Mouse (Mus musculus): ENCODE measurements around the gene Mfsd14a. TPM values are rescaled to one million over a fixed set of nuclear protein-coding genes. Genes with fewer than 3 reads are reported as not detected.

Mfsd14a gene
- total and polyA plus RNA-seq, 2 experiments from 2014 or later = 49.3 to 53.4 TPM

DNA sequence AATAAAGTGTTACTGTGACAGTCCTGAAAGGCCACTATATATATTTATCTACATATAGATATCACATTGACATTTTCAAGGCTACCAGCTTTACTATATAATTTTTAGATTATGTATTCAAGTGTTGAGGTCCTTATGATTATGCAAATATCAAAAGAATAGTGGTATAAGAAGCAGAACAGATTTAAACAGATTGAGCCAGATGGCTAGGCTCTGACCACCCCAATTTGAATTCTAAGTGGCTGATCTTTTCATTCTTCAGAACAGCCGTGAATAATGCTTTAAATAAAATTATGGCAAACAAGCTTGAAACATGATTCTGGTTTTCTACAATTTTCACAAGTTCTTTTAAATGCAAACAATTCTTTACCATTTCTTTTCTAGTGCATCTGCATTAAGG lies 31.0 kb downstream of the Mfsd14a start:
- no peak for TF ChIP-seq CTCF (IDR thresholded peaks at IDR 0.05; ENCODE audit: low read depth)
- WGBS = 55% methylated on average over 1 of the region's 1 CpGs
- Histone ChIP-seq H3K9me3 (ENCODE audit: low read length) (no peaks in the 10 kb centered on the region), H3K4me1 (ENCODE audit: insufficient read depth, low read length) (no peaks in the 10 kb centered on the region), H3K4me3 (ENCODE audit: low read length) (no peak overlapping the region), H3K36me3 (ENCODE audit: insufficient read depth, low read length) (peaks cover 32% of the 10 kb centered on the region), H3K9ac (replicated peaks; ENCODE audit: low read length) (no peak overlapping the region), H3K27me3 (ENCODE audit: insufficient read depth, low read length) (no peaks in the 10 kb centered on the region), H3K27ac (no peak overlapping the region), H3K4me2 (ENCODE audit: low read depth, low read length) (no peak overlapping the region)
- ATAC-seq = no peak
- no peak for DNase-seq (ENCODE audit: low spot score)

DNA sequence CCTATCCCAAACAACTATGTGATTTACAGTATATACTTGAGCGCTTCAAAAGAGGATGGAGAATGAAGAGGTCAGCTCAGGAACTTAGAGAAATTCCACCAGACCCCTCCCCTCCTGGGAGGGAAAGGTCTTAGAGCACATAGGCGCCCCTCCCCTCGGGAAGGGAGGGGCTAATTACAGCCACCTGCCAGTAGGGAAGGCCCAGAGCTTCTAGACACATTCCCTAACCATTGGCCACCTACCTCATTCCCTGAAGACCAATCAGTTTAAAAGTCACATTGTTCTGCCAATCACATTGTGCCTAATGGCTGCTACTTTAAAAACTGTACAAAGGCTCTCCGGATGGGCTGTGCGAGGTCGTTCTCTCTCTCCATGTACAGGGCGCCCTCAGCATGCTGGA lies 39.8 kb downstream of the Mfsd14a start:
- 95% methylated on average over 7 of the region's 7 CpGs for WGBS
- Histone ChIP-seq H3K9ac (replicated peaks; ENCODE audit: low read length) (no peak overlapping the region), H3K27me3 (ENCODE audit: insufficient read depth, low read length) (no peaks in the 10 kb centered on the region), H3K9me3 (ENCODE audit: low read length) (no peaks in the 10 kb centered on the region), H3K4me1 (ENCODE audit: insufficient read depth, low read length) (no peaks in the 10 kb centered on the region), H3K4me2 (ENCODE audit: low read depth, low read length) (no peak overlapping the region), H3K36me3 (ENCODE audit: insufficient read depth, low read length) (no peaks in the 10 kb centered on the region; the same call in 1 of the 2 replicates), H3K27ac (no peak overlapping the region), H3K4me3 (ENCODE audit: low read length) (no peak overlapping the region)
- ATAC-seq (no peak), DNase-seq (ENCODE audit: low spot score) (no peak)
- TF ChIP-seq CTCF (IDR thresholded peaks at IDR 0.05; ENCODE audit: low read depth) = no peak

DNA sequence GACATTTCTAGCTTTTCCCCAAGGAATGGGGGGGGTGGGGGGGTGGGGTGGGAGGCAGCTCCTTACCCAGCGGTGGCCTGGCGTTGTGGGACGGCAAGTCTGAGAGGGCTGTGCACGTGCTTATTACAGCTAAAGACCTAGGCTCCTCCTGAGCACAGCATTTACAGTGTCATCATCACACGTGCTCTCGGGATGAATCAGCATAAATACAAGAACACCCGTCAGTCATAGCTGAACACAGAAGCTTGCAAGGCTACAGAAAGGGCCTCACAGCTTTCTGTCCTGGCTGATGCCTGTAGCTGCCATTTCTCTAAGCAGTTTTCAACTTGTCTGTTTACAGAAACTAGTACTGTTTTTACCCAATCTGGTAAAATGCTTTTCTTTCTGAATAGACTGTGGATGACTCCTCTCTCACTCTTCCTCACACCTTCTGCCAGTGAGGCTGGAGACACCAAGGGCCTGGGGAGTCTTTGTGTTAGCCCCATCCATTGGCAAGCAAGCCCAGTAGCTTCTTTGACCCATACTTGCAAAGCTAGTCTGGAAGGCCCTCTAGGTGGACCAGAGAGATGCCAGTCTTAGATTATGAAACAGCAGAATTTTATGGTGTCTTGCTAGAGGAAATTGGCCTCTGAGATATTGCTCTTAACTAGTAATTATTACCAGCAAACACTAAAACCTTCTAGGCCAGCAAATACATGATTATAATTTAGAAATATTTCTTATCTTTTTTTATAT lies 41.7 kb downstream of the Mfsd14a start:
- Histone ChIP-seq H3K27me3 (ENCODE audit: insufficient read depth, low read length) (no peaks in the 10 kb centered on the region), H3K27ac (no peak overlapping the region), H3K4me3 (ENCODE audit: low read length) (no peak overlapping the region), H3K4me1 (ENCODE audit: insufficient read depth, low read length) (no peaks in the 10 kb centered on the region), H3K4me2 (ENCODE audit: low read depth, low read length) (no peak overlapping the region), H3K9me3 (ENCODE audit: low read length) (no peaks in the 10 kb centered on the region), H3K36me3 (ENCODE audit: insufficient read depth, low read length) (peaks cover 1% of the 10 kb centered on the region; the same call in 1 of the 2 replicates), H3K9ac (replicated peaks; ENCODE audit: low read length) (no peak overlapping the region)
- ATAC-seq = no peak
- 95% methylated on average over 7 of the region's 7 CpGs for WGBS
- no peak for TF ChIP-seq CTCF (IDR thresholded peaks at IDR 0.05; ENCODE audit: low read depth)
- DNase-seq (ENCODE audit: low spot score) = no peak

DNA sequence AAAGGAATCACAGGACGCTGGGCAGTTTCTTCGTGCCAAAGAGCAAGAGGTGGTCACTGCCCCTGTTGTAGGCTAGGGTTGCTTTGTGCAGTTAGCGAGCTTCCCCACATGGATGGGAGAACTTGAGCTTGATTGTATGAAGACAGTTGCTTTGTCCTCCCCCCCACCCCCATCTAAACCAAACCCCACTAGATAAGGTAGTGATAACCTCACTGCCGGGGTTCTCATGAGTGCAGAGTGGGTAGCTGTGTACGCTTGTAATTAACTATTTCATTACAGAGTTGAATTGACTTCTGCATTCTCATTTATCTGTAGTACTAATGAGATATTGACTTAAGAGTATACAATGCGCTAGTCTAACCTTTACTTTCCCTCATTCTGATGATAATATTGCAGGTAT lies 43.6 kb downstream of the Mfsd14a start:
- Histone ChIP-seq H3K4me2 (ENCODE audit: low read depth, low read length) (no peak overlapping the region), H3K27me3 (ENCODE audit: insufficient read depth, low read length) (no peaks in the 10 kb centered on the region), H3K4me1 (ENCODE audit: insufficient read depth, low read length) (no peaks in the 10 kb centered on the region), H3K4me3 (ENCODE audit: low read length) (no peak overlapping the region), H3K9me3 (ENCODE audit: low read length) (no peaks in the 10 kb centered on the region), H3K27ac (no peak overlapping the region), H3K9ac (replicated peaks; ENCODE audit: low read length) (no peak overlapping the region), H3K36me3 (ENCODE audit: insufficient read depth, low read length) (peaks cover 4% of the 10 kb centered on the region; the same call in 1 of the 2 replicates)
- ATAC-seq = no peak
- no peak for TF ChIP-seq CTCF (IDR thresholded peaks at IDR 0.05; ENCODE audit: low read depth)
- no peak for DNase-seq (ENCODE audit: low spot score)
- WGBS = 82% methylated on average over 6 of the region's 6 CpGs

DNA sequence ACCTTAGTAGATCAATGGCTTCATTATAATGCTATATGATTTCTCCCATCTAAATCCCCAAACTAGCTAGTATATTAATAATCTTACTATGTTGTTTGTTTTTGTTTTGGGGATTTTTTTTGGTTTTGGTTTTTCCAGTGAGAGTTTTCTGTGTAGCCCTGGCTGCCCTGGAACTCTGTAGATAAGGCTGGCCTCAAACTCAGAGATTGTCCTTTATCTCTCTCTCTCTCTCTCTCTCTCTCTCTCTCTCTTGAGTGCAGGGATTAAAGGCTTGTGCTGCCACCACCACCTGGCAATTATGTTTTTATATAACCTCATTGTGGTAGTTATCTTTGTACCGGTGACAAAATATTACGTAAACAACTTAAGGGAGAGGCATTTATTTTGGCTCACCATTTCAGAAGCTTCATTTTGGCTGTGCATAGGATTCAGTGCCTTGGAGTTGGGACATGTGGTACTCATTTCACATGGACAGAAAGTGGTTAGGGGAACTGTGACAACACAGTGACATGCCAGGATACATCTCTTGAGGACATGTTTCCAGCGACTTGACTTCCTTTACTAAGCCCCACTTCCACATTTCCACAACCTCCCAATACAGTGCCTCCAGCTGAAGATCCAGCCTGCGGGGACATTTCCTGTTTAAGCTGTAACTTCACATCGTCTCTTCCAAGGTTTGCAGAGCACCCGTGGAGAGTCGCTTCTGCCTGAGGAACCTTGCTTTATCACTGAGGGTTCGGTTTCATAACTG lies 47.0 kb downstream of the Mfsd14a start:
- Histone ChIP-seq H3K9ac (replicated peaks; ENCODE audit: low read length) (no peak overlapping the region), H3K4me3 (ENCODE audit: low read length) (no peak overlapping the region), H3K27ac (no peak overlapping the region), H3K4me1 (ENCODE audit: insufficient read depth, low read length) (no peaks in the 10 kb centered on the region), H3K36me3 (ENCODE audit: insufficient read depth, low read length) (peaks cover 4% of the 10 kb centered on the region; the same call in 1 of the 2 replicates), H3K9me3 (ENCODE audit: low read length) (no peaks in the 10 kb centered on the region), H3K4me2 (ENCODE audit: low read depth, low read length) (no peak overlapping the region), H3K27me3 (ENCODE audit: insufficient read depth, low read length) (no peaks in the 10 kb centered on the region)
- no peak for TF ChIP-seq CTCF (IDR thresholded peaks at IDR 0.05; ENCODE audit: low read depth)
- 91% methylated on average over 8 of the region's 8 CpGs for WGBS
- DNase-seq (ENCODE audit: low spot score) (no peak), ATAC-seq (no peak)

DNA sequence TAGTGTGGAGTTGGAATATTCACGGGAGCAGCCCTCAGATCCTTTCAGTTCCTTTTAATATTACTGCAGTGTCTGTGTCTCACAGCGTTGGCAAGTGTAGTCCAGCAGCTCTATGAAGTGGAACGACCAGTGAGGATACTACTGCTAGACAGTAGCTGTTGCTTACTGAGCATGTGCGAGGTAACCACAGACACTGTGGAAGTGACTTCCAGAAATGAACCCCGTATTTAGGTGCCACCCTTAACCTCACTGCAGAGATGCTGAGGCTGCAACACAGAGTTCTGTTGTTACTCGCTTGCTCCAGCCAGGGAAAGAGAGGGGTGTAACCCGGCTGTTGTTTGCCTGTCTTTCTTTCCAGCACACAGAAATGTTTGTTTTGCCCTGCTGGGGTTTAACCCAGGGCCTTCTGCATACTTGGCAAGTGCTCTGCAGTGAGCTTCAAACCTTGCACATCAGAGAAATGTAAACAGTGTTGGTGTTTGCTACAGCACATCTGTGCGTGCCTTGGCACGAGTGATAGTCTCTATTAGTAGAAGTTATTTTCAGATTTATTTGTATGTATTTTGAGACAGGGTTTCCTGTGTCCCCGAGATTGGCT lies 48.1 kb downstream of the Mfsd14a start, which contains the start of gene Trmt13:
Trmt13 (minus strand) TSS at position 293 of the 598 bp plus-strand sequence.
- no peak within 1 kb of the TSS for H3K4me2 ChIP-seq (ENCODE audit: low read depth, low read length)
- DNase-seq (ENCODE audit: low spot score) (peak; percentile 2), ATAC-seq (0 out of 2 replicates have a peak, but pooled peaks have one; percentile 49)
- 76% methylated on average over 10 of the region's 10 CpGs for WGBS
- H3K27ac ChIP-seq = peak within 1 kb of the TSS; percentile 51; the same call in 1 of the 2 replicates
- TF ChIP-seq CTCF (IDR thresholded peaks at IDR 0.05; ENCODE audit: low read depth) = no peak
- no peaks in the 10 kb centered on the region for H3K27me3 ChIP-seq (ENCODE audit: insufficient read depth, low read length)
- H3K9me3 ChIP-seq (ENCODE audit: low read length) = no peaks in the 10 kb centered on the region
- no peak within 1 kb of the TSS for H3K9ac ChIP-seq (replicated peaks; ENCODE audit: low read length)
- H3K4me3 ChIP-seq (ENCODE audit: low read length) = no peak within 1 kb of the TSS
- peaks cover 4% of the 10 kb centered on the region; the same call in 1 of the 2 replicates for H3K36me3 ChIP-seq (ENCODE audit: insufficient read depth, low read length)
- no peaks in the 10 kb centered on the region for H3K4me1 ChIP-seq (ENCODE audit: insufficient read depth, low read length)

Measured in hindbrain, postnatal 0 days (tissue).